Mouse (Mus musculus): ENCODE results near the gene Dpep3.

The Dpep3 gene

DNA sequence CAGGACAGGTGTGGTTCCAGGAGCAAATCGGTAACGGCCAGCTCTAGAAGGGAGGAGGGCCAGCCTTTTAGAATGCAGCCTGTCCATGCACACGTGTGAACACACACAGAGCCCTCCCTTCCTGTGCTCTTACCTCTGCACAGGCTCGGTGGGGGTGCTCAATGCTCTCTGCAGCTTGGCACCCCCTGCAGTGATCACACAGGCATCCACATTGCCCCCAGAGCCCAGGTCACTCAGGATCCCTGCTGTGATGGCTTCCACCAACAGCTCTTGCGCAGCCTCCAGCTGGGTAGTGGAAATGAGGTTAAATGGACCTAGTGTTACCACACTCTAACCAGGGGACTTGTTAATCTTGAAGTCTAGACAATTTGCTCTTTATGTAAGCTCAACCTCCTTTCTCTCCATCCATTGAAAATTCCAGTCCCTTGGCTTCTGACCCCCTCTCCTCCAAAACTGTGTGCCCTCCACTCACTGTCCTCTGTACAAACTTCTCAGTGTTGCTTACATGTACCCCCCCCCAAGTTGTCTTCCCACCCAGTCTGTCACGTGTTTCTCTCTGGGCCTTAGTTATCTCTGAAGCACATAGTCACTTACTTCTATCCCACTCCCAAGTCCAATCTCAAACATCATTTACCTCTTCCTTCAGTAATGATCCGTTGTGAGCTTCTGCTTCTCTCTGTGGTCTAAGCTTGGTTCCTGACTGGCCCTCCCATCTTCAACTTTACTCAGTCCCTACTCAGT, 43.2 kb downstream of the Dpep3 start:
- DNase-seq (ENCODE audit: low read depth, low spot score): no peak

DNA sequence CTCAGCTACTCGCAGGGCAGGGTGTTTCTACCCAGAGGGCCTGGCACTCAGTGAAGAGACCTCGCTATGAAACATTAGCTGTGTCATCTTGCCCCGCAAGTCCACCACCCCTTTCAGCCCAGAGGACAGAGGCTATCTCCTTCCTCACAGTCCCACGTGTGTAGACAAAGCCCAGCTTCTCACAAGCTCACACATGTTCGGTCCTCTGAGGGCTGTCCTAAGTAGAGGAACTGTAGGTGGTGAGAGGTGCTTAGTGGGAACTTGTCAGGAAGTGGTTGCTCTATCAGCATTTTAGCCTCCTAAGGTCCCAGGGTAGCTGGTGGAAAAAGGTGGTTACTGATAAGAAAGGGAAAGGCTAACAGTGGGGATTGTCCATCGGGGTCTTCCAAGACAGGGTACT, 44.1 kb downstream of the Dpep3 start:
- no peak for DNase-seq (ENCODE audit: low read depth, low spot score)

DNA sequence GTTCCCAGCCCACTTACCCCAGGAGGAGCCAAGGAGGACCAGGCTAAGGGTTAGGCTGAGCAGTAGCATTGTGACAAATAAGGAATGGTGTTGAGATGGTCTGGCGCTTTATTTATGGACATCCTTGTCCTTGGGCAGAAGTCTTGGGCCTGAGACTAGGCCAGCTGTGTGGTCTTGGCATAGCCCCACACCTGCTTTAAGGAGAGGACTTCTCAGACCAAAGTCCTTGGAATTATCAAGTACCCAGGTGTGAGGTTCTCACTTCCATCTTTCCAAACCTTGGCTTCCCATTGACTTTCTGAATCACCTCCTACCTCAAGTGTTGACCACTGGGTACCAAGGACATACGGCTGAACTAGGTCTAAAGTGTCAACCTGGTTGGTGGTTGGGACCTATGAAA, 45.5 kb downstream of the Dpep3 start, which contains the start of gene Ctrl:
Ctrl (minus strand) TSS at position 101 of the 400 bp plus-strand sequence.
- DNase-seq (ENCODE audit: low read depth, low spot score): no peak

DNA sequence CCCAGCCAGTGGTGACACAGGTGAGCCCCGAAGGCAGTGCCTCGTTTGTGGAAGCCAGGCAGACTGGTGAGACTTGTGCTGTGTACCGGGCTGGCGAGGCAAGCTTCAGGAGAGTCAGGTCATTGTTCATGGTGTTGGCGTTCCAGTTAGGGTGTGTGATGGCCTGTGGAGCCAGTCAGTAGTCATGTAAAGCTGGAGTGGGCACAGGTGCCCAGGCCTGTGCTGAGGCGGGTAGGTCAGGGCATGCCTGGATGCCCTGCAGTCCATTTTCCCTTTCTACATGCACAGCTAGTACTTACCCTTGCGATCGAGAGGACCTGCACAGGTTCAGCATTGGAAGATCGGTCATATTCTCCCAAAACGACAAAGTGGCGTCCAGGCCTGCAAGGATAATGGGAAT, 46.7 kb downstream of the Dpep3 start:
- DNase-seq (ENCODE audit: low read depth, low spot score): no peak

- no peak for DNase-seq (ENCODE audit: low read depth, low spot score)
These were observed 48.0 kb downstream of the Dpep3 start for GRCm38 (mm10) chr8:105931271-105931670.

DNA sequence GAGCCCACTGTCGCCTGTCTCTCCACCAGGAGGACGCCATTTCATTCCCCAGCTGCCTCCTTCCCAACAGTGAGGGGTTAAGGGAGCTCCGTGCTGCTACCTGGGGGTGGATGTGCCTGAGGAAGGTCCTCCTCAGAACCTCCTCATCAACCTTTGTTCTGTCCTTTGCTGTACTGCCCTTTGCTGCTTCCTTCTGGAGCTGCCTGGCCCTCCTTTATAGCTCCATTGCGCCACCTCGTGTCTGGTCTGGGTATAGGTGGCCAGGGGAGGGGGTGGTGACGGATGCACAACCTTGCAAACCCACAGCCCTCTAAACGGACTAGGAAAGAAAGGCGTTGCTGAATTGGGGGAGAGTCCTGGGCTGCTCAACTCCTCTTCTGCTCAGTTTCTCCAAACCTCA, 48.6 kb downstream of the Dpep3 start:
- DNase-seq (ENCODE audit: low read depth, low spot score): peak; percentile 80

GRCm38 (mm10) chr8:105925123-105925522, 54.1 kb downstream of the Dpep3 start:
- no peak for DNase-seq (ENCODE audit: low read depth, low spot score)
